In the genomic region with DNA sequence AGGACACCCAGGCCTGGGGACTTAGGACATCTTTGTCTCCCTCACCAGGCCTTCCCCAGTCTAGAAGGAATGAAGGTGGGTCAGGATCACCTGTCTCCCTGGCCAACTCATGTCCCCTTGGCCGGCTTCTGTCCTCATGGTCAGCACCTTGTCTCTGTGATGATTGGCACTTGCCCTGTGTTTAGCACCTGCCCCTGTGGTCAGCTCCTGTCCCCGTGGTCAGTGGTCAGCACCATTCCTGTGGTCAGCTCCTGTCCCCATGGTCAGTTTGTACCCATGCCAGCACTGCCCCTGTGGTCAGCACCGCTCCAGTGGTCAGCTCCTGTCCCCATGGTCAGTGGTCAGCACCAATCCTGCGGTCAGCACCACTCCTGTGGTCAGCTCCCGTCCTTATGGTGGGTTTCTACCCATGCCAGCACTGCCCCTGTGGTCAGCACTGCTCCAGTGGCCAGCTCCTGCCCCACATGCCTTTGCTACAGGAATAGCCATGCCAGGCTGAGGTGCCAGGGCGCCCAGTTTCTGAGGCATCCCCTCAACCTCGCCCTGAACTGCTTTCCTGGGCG, we compare ENCODE assay signal across 9 mouse cellular contexts. TPM values are rescaled to one million over a fixed set of nuclear protein-coding genes. Genes with fewer than 3 reads are reported as not detected.
A peak's percentile ranks its signal among the peaks of the same experiment; 100 is the strongest.
DNase-seq lines count a peak whose midpoint lies in the region; ATAC-seq and TF ChIP-seq lines count a peak whose summit lies in the region.
"Had no signal": no experiment of that assay in that cellular context is flagged by ENCODE, and none has a peak within 500 bp of the region (broad histone marks: within the 10 kb centered on the region; RNA-seq: fewer than 3 reads in every experiment).

No protein-coding gene starts in this region.

- H3K9ac ChIP-seq in lung, embryonic 16.5 days (ENCODE audit: low read length) = no peak overlapping the region
- no peak overlapping the region for H3K9ac ChIP-seq in limb, embryonic 13.5 days
- H3K9ac ChIP-seq: hindbrain, embryonic 15.5 days had no signal

- no peak overlapping the region for H3K4me2 ChIP-seq in lung, embryonic 16.5 days (ENCODE audit: low read depth, low read length)
- no peak overlapping the region for H3K4me2 ChIP-seq in limb, embryonic 13.5 days (replicated peaks)
- H3K4me2 ChIP-seq: hindbrain, embryonic 15.5 days had no signal

- no peak for TF ChIP-seq POLR2A in lung, adult 2 months (IDR thresholded peaks at IDR 0.05; ENCODE audit: borderline replicate concordance, extremely low read depth, low read depth, low read length)

- no peak for TF ChIP-seq CTCF in lung, adult 2 months (IDR thresholded peaks at IDR 0.05; ENCODE audit: insufficient read depth, low read length)

- DNase-seq in cerebellum, postnatal 10 days = peak; percentile 19 to 41
- no peak for DNase-seq in cerebellum, adult 11-12 months
- DNase-seq in lung, adult 2 months = no peak
- DNase-seq in gastrocnemius, postnatal 4 days (ENCODE audit: low spot score in 2 of 2) = peak; percentile 41 to 60
- peak; percentile 63 for DNase-seq in testis, postnatal 14 days (ENCODE audit: low spot score)

- no peaks in the 10 kb centered on the region for H3K27me3 ChIP-seq in lung, embryonic 16.5 days (ENCODE audit: control insufficient read depth, insufficient read depth, low read depth, low read length)
- no peaks in the 10 kb centered on the region for H3K27me3 ChIP-seq in limb, embryonic 13.5 days
- H3K27me3 ChIP-seq: hindbrain, embryonic 15.5 days had no signal

- H3K4me1 ChIP-seq in lung, embryonic 16.5 days (replicated peaks; ENCODE audit: control insufficient read depth, insufficient read depth, low read length) = no peaks in the 10 kb centered on the region
- H3K4me1 ChIP-seq in lung, adult 2 months (ENCODE audit: control insufficient read depth, insufficient read depth, low read length) = no peaks in the 10 kb centered on the region
- H3K4me1 ChIP-seq in limb, embryonic 13.5 days = no peaks in the 10 kb centered on the region
- H3K4me1 ChIP-seq: hindbrain, embryonic 15.5 days had no signal

- 55% methylated on average over 8 of the region's 8 CpGs for WGBS in lung, embryonic 16.5 days
- WGBS in lung, adult 2 months = 56% methylated on average over 8 of the region's 8 CpGs
- 61% methylated on average over 8 of the region's 8 CpGs for WGBS in limb, embryonic 13.5 days

- H3K36me3 ChIP-seq in lung, embryonic 16.5 days (ENCODE audit: control insufficient read depth, insufficient read depth, low read length) = no peaks in the 10 kb centered on the region
- no peaks in the 10 kb centered on the region for H3K36me3 ChIP-seq in limb, embryonic 13.5 days
- H3K36me3 ChIP-seq: hindbrain, embryonic 15.5 days had no signal

- no peak overlapping the region for H3K27ac ChIP-seq in lung, embryonic 16.5 days (ENCODE audit: low read length)
- H3K27ac ChIP-seq in limb, embryonic 13.5 days = no peak overlapping the region
- H3K27ac ChIP-seq: hindbrain, embryonic 15.5 days had no signal

- H3K9me3 ChIP-seq in lung, embryonic 16.5 days (ENCODE audit: control insufficient read depth, low read length) = no peaks in the 10 kb centered on the region
- H3K9me3 ChIP-seq in limb, embryonic 13.5 days = no peaks in the 10 kb centered on the region
- H3K9me3 ChIP-seq: hindbrain, embryonic 15.5 days had no signal

- ATAC-seq in lung, embryonic 16.5 days (ENCODE audit: low read depth) = peak; percentile 71
- ATAC-seq in limb, embryonic 13.5 days (ENCODE audit: low FRiP score, low read depth) = peak; percentile 44; the same call in 1 of the 2 replicates
- ATAC-seq in megakaryocyte-erythroid progenitor cell, adult 5-6 weeks (replicated peaks; ENCODE audit: low FRiP score, low TSS enrichment, poor library complexity, severe bottlenecking) = no peak

- no peak overlapping the region for H3K4me3 ChIP-seq in lung, embryonic 16.5 days (ENCODE audit: low read length)
- no peak overlapping the region for H3K4me3 ChIP-seq in lung, adult 2 months (replicated peaks; ENCODE audit: extremely low read depth, low read depth, low read length)
- H3K4me3 ChIP-seq in limb, embryonic 13.5 days = no peak overlapping the region
- H3K4me3 ChIP-seq: hindbrain, embryonic 15.5 days had no signal

RNA-seq across cellular contexts. Expression of a gene that starts 45.6 kb away (rescaled TPM):
- polyA plus RNA-seq in lung, embryonic 16.5 days (2015; fragmentation: Nextera tagmentation; extraction: Ambion mirVana) = 2.5 and 3.1 TPM in 2 replicates
- 0.33 and 1.2 TPM in 2 replicates for polyA plus RNA-seq in lung, adult 2 months (2012; rRNA removed)
- 1 to 10 TPM in 1 of 2 experiments, under 1 TPM in 1; 0.64 to 1.1 TPM for total RNA-seq in gastrocnemius, postnatal 4 days (2021)
- polyA plus RNA-seq in limb, embryonic 13.5 days (2015; fragmentation: Nextera tagmentation; extraction: Ambion mirVana) = 0.79 and 1.0 TPM in 2 replicates
- total RNA-seq in megakaryocyte-erythroid progenitor cell, adult 5-6 weeks (2014; fragmentation: Nextera tagmentation) = not detected in 2 replicates
- total RNA-seq in megakaryocyte-erythroid progenitor cell, adult 5-6 weeks (2017) = not detected in 2 replicates

Comparison
In these comparisons a context has a peak if more than half of its experiments do, and no peak if none do; other contexts are left out.
1. DNase-seq: peak in cerebellum, postnatal 10 days (2 of 2), gastrocnemius, postnatal 4 days (2 of 2) and testis, postnatal 14 days (single experiment); none in cerebellum, adult 11-12 months (single experiment) and lung, adult 2 months (single experiment).